Mouse (Mus musculus) large intestine, adult 2 months (tissue): ENCODE data around the gene Cdk11b. TPM values are rescaled to one million over a fixed set of nuclear protein-coding genes. Genes with fewer than 3 reads are reported as not detected.
"Not testable (repeated sequence)": the region's sequence is repeated elsewhere in the genome, so short reads cannot be mapped to it uniquely, and the experiment has no call there.

Experiments
- DNase-seq: peaks from one replicate; pipeline ENCODE4 v3.0.0-alpha.2; 2012; ENCODE audit warnings: low read depth, low spot score
- WGBS: fragments of 180-500 bp; shearing (Covaris S2); methylation state at CpG from one replicate; pipeline ENCODE4 v1.1.7; 2018; 5-methylcytosine and 5-hydroxymethylcytosine counted together
- polyA plus RNA-seq: library from polyadenylated mRNA; depleted of rRNA; stranded (reverse); fragments of >200 nt; gene quantifications from 2 replicates; pipeline ENCODE4 v1.2.3, GENCODE M21; 2012

Cdk11b gene
- polyA plus RNA-seq, 1 experiment: 43.3 TPM

DNA sequence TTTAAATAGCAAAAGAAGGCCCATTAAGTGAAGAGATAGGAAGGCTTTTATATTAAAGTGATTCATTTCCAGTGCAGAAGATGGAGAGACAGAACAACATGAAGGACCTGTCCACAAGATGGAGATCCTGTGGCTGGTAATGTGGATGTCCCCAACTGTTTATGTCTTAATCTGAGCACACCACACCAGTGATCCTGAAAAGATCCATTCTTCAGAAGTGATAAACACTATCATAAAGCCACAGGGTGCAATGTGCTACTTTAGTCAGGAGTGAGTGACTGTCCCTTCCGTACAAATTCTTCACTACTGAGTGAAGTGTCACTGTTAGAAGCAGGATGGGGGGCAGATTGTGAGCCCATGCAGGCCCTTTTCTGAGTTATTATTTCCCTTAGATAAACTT is 21.9 kb upstream of the Cdk11b start:
- 88% methylated on average over 1 of the region's 1 CpGs for WGBS
- no peak for DNase-seq

GRCm38 (mm10) chr4:155603801-155604200 is 20.9 kb upstream of the Cdk11b start:
- DNase-seq: no peak
- WGBS: 91% methylated on average over 6 of the region's 6 CpGs

DNA sequence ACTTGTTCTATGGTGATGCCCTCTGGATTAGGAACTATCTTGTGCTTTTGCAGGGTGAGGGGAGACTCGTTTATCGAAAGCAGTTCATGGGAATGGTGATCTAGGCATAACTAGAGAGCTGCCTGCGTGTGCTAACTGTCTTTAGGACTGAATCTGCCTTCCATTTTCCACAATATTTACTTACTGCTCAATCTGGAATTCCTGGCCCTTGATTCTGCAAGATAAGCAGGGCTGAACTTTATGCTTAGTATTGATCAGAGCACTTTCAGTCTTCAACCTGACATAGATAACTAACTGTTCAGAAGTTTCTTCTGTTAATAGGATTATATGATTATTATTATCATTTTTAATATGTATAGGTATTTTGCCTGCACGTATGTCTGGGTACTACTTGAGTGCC is 19.5 kb upstream of the Cdk11b start:
- WGBS: 88% methylated on average over 4 of the region's 4 CpGs
- no peak for DNase-seq

GRCm38 (mm10) chr4:155606825-155607224 is 17.8 kb upstream of the Cdk11b start:
- 58% methylated on average over 2 of the region's 2 CpGs for WGBS
- no peak for DNase-seq

- no peak for DNase-seq
- WGBS: 82% methylated on average over 3 of the region's 3 CpGs
These were observed 12.8 kb upstream of the Cdk11b start for GRCm38 (mm10) chr4:155611860-155612259.

DNA sequence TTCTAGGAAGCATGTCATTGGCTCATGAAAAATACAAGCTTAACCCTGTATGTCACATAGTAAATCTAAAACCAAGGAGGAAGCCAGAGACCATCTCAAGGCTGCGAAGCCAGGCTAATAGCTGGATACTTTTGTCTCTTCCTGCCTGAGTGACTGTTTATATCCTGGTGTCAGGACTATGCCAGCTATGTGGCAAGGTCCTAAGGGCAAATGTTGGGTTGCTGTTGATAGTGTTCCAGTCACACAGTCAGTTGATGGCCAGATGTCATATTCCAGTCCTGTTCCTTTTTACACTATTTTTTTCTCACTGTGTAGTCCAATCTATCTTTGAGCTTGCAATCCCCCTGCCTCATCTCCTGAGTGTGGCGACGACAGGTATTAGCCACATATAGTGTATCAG is 11.4 kb upstream of the Cdk11b start:
- 94% methylated on average over 3 of the region's 3 CpGs for WGBS
- no peak for DNase-seq

DNA sequence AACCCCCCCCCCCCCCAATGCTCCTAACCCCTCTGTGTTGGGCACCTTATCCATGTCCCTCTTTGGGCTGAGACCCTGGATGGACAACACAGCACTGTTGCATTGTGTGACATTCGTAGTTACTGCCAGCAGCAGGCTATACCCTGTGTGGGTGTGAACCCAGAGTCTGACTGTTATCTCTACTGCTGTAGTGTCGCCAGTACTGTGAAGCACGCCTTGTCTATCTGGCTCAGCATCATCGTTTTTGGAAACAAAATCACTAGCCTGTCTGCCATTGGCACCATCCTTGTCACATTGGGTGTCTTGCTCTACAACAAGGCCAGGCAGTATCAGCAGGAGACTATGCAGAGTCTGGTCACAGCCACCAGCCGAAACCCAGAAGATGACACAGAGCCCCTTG is 6.3 kb upstream of the Cdk11b start:
- WGBS: 94% methylated on average over 5 of the region's 5 CpGs
- DNase-seq: no peak

DNA sequence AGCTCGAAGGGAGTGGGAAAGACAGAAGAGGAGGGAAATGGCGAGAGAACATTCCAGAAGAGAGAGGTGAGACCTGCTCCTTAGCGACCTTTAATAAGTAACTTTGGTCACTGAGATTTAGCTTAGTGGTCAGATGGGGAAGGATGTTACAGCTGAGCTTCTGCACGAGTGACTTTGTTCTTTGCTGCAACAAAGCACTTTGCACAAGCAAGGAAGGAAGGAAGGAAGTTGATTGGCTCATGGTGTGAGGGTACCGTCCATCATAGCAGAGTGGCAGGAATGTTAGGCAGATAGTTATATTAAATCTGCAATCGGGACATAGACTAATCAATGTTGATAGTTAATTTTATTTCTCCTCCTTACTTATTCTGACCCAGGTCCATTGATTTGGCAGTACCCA is 5.6 kb downstream of the Cdk11b start:
- WGBS: 83% methylated on average over 6 of the region's 6 CpGs

GRCm38 (mm10) chr4:155635766-155636499 is 11.3 kb downstream of the Cdk11b start:
- DNase-seq: peak; percentile 81

More for the DNA sequence above, 5.6 kb downstream of the Cdk11b start:
- DNase-seq: no peak

GRCm38 (mm10) chr4:155643531-155643930 is 18.9 kb downstream of the Cdk11b start:
- 57% methylated on average over 1 of the region's 1 CpGs for WGBS
- no peak for DNase-seq

DNA sequence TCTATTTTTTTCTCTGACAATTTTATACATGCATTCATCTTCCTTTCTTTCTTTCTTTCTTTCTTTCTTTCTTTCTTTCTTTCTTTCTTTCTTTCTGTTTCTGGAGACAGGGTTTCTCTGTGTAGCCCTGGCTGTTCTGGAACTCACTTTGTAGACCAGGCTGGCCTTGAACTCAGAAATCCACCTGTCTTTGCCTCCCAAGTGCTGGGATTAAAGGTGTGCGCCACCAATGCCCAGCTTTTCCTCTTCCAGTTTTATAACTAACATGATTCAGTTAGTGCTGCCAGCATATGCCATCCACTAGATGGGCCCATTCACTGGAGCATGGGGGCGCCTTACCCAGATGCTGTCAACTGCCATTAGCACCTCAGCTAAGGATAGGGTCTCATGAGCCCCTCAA is 20.7 kb downstream of the Cdk11b start, which contains the start of gene Gm10563:
Gene Gm10563, minus strand, starts transcription at position 101 of the 400 bp plus-strand sequence.
- 93% methylated on average over 2 of the region's 2 CpGs for WGBS
- DNase-seq: not testable (repeated sequence)

DNA sequence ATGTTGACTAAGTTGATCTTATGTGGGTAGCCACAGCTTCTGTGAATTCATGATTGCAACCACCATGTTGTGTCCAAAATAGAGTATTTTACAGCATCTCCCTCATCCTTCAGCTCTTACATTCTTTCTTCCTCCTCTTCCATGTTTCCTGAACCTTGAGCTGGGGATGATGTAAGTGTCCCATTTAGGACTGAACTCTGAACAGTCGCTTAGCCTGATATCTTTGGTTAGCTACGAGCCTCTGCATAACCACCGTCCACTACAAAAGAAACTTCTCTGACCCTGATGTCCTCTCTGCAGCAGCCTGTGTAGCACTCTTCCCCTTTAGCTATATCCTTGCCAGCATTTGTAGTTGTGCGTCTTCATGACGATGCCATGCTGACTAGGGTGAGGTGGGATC is 21.1 kb downstream of the Cdk11b start:
- DNase-seq: no peak
- 88% methylated on average over 5 of the region's 5 CpGs for WGBS

- 89% methylated on average over 11 of the region's 11 CpGs for WGBS
- DNase-seq: no peak
These were observed 24.7 kb downstream of the Cdk11b start for GRCm38 (mm10) chr4:155649355-155649754.

GRCm38 (mm10) chr4:155651553-155652269 is 27.1 kb downstream of the Cdk11b start:
- 50% methylated on average over 15 of the region's 15 CpGs for WGBS
- no peak for DNase-seq

GRCm38 (mm10) chr4:155652283-155653085 is 27.8 kb downstream of the Cdk11b start:
- DNase-seq: no peak
- WGBS: 40% methylated on average over 36 of the region's 36 CpGs

- 3% methylated on average over 33 of the region's 33 CpGs for WGBS
- no peak for DNase-seq
These were observed 28.4 kb downstream of the Cdk11b start, which contains the start of gene Mmp23 for GRCm38 (mm10) chr4:155653086-155653450. TSS of gene Mmp23 (minus strand) at chr4:155653384.

DNA sequence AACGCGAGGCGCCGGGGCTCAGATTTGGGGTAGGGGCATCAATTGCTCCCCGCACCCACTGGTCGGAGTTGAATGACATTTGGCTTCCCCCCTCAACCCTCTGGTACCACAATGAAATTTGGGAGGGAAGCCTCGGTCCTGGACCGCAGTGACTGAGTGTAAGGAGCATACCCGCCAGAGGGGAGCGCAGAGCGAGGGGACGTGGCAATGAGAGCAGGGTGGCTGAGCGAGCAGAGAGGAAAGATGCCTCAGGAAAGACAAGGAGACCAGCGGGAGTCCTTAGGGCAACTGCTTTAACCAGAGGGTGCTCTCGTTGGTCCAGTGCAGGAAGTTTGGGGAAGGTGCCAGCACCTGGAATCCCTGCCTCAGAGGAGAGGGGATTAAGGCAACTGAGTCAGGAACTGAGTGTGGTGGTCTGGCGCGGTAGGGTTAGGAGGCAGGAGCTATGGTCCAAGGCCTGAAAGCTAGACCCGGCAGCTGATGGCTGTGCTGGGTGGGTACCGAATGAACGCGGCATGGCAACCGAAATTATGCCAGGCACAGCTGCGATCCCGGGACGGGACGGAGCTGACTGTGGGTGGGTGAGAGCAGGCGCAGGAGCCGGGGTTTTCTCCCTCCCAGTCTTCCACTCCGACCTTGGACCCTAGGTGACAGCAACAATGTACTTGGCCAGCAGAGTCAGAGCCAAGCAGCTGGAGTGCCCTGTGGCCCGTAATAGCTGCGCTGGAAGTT is 29.0 kb downstream of the Cdk11b start:
- WGBS: 5% methylated on average over 31 of the region's 31 CpGs

DNA sequence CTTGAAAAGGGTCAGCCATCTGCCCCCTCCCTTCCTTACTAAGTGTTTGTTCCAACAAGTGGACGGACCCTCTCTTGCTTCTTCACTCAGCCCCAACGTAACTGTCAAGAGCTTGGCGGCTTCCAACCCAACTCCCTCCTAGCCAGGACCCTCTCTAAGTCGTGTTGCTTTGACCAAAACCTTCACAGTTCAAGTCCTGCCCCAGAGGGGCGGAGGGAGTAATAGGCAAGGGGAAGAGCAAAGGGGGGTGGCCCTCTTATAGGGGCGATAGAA is 29.5 kb downstream of the Cdk11b start:
- no peak for DNase-seq
- WGBS: 3% methylated on average over 6 of the region's 6 CpGs

More for the DNA sequence above, 29.0 kb downstream of the Cdk11b start:
- no peak for DNase-seq

DNA sequence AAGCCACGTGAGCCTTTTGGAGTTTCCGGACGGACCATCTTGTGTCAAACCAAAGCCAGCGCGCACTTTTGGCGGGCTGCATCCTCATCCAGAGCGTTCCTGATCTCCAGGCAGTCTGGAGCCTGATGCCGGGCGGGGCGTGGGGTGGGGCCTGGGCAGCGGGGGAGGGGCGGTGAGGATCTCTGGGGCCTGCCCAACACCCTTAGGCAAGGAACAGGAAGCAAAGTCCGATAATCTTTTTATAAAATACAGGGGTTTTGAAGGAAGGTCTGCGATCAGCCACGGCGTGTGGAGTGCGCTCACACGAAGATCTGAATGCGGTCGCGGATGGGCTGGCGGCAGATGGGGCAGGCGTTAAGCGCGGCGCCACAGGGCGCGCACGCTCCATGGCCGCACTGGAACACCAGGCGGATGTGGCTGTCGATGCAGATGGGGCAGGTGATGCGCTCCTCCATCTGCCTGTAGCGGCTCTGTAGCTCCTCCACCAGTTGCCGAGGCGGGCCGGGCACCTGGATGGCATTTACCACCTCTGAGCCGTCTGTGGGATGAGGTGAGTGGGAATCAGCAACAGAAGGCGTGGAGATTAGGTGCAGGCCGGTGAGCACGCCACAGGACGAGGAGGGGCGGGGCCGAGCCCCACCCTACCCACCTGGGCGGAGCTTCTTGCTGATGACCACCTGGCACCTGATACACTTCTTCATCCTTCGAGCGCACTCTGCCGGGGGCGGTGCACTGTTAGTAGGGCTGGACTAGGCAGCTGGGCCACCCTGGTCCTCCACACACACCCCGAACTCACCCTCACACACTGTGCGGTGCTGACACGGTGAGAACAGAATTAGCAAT is 30.0 kb downstream of the Cdk11b start:
- DNase-seq: no peak
- 3% methylated on average over 52 of the region's 52 CpGs for WGBS
